Mouse (Mus musculus) midbrain, embryonic 16.5 days (tissue): ENCODE data around the gene Unk. TPM values are rescaled to one million over a fixed set of nuclear protein-coding genes. Genes with fewer than 3 reads are reported as not detected.

Source experiments
- ATAC-seq: fragments of 200-750 bp; cut with Nextera tagmentation; 2 replicates; pipeline ENCODE4 v1.8.0; 2017; ENCODE audit warnings: moderate TSS enrichment
- H3K27ac ChIP-seq: fragments of 300-500 bp; sonication (generic); 2 replicates; pipeline ENCODE4 v1.5.1; 2014; ENCODE audit warnings: mild to moderate bottlenecking, low read length, mixed read lengths
- H3K27me3 ChIP-seq: fragments of 300-500 bp; sonication (generic); 2 replicates; pipeline ENCODE4 v1.6.1; 2014; ENCODE audit warnings: low read depth, low read length, mixed read lengths; ENCODE audit not compliant: control insufficient read depth, insufficient read depth
- H3K36me3 ChIP-seq: fragments of 300-500 bp; sonication (generic); 2 replicates; pipeline ENCODE4 v1.6.1; 2014; ENCODE audit warnings: mild to moderate bottlenecking, low read length, moderate library complexity, mixed read lengths; ENCODE audit not compliant: control insufficient read depth, insufficient read depth
- H3K4me1 ChIP-seq: fragments of 300-500 bp; sonication (generic); 2 replicates; pipeline ENCODE4 v1.6.1; 2014; ENCODE audit warnings: mild to moderate bottlenecking, low read length, mixed read lengths; ENCODE audit not compliant: control insufficient read depth, insufficient read depth
- H3K4me2 ChIP-seq: fragments of 300-500 bp; sonication (generic); 2 replicates; pipeline ENCODE4 v1.6.1; 2014; ENCODE audit warnings: mild to moderate bottlenecking, low read length, mixed read lengths
- H3K4me3 ChIP-seq: fragments of 300-500 bp; sonication (generic); 2 replicates; pipeline ENCODE4 v1.5.1; 2014; ENCODE audit warnings: low read depth, mild to moderate bottlenecking, low read length, moderate library complexity, mixed read lengths
- H3K9ac ChIP-seq: fragments of 300-500 bp; sonication (generic); 2 replicates; pipeline ENCODE4 v1.6.1; 2014; ENCODE audit warnings: low read depth, low read length, mixed read lengths
- H3K9me3 ChIP-seq: fragments of 300-500 bp; sonication (generic); replicated peaks from 2 replicates; pipeline ENCODE4 v1.6.1; 2014; ENCODE audit warnings: mild to moderate bottlenecking, low read length, mixed read lengths; ENCODE audit not compliant: control insufficient read depth, poor library complexity, severe bottlenecking
- WGBS: fragments of 180-500 bp; shearing (Covaris S2); extraction: QIAGEN DNeasy Blood & Tissue Kit; methylation state at CpG from one replicate; pipeline ENCODE4 v1.1.7; 2014; 5-methylcytosine and 5-hydroxymethylcytosine counted together
- polyA plus RNA-seq: library from polyadenylated mRNA; unstranded; fragments of >200 nt; fragmentation: Nextera tagmentation; extraction: Ambion mirVana; gene quantifications from 2 replicates; pipeline ENCODE4 v1.2.1, GENCODE M21; 2015

Gene Unk
- polyA plus RNA-seq, 1 experiment from 2014 or later, result 36.6 TPM

DNA sequence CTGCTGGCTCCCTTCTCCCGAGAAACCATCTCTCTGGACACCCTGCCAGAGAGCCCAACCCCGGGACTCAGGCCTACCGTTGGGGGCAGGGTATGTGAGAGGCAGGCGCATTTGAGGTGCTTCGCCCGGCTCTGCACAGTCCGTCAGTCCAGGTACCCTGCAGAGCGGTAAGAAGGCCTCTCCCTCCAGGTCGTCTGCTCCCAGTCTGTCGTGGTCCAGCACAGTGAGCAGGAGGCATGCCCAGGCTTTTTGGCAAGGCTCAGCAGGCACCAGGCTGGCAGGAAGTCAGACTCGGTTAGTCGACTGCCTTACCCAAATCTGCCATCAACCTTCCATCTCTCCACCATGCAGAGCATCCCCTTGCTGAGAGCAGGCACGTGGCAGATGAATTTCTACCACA lies 33.4 kb downstream of the Unk start:
- 63% methylated on average over 13 of the region's 13 CpGs for WGBS
- no peak overlapping the region; the same call in 1 of the 2 replicates for H3K9ac ChIP-seq
- no peak overlapping the region for H3K4me3 ChIP-seq
- H3K9me3 ChIP-seq, result no peaks in the 10 kb centered on the region
- no peak overlapping the region for H3K4me2 ChIP-seq
- no peaks in the 10 kb centered on the region for H3K27me3 ChIP-seq
- no peaks in the 10 kb centered on the region for H3K4me1 ChIP-seq
- H3K36me3 ChIP-seq, result peaks cover 20% of the 10 kb centered on the region
- no peak overlapping the region for H3K27ac ChIP-seq
- no peak for ATAC-seq

DNA sequence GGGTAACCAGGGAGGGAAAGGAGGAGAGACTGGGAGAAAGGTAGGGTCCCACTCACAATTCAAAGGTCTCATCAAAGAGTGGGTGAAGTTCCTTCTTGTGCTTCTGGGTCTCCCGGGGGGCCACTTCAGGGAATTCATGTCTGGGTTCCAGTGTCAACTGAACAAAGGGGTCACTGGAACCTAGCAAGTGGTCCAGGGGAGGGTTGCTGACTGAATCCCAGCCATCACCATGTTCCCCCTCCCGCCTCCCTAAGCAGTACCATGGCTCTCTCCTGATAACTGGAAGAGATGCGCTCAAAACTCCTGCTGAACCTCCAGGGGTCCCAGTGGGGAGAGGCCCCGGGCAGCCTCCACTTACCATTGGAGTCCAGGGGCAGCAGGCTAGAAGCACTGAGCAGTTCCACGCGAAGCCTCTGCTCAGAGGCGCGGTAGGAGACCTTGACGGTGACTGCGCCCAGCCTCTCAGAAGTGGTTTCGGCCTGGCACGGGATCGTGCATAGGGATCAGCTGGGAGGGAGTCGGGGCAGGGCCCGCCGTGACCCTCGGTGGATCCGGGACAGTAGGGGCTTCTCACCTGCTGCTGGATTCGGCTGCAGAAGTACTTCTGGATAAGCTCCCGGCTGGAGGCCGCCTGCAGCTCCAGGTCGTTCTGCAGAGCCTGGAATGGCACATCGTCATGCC lies 34.2 kb downstream of the Unk start:
- Histone ChIP-seq H3K4me1 (no peaks in the 10 kb centered on the region), H3K9ac (no peak overlapping the region), H3K4me3 (no peak overlapping the region), H3K27me3 (no peaks in the 10 kb centered on the region), H3K4me2 (no peak overlapping the region), H3K9me3 (no peaks in the 10 kb centered on the region), H3K27ac (no peak overlapping the region), H3K36me3 (peaks cover 12% of the 10 kb centered on the region)
- 69% methylated on average over 23 of the region's 23 CpGs for WGBS
- ATAC-seq, result no peak

DNA sequence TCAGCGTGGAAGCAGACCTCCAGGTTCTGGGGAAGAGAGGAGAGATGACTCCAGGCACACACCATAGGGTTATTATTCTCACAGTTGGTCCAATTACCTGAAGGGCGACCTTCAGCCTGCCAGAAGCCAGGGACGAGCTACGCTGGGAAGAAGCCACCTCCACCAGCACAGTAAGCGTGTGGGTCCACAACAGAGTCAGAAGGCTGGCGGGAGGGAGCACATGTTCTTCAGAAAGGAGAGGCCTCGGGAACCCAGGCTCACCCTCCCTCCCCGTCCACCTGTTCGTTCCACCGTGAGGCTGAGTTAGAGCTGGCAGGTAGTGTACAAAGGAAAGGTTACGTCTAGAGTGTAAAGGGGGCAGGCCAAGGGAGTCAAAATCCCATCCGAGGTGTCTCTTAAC lies 35.2 kb downstream of the Unk start:
- Histone ChIP-seq H3K9ac (no peak overlapping the region), H3K9me3 (no peaks in the 10 kb centered on the region), H3K4me2 (no peak overlapping the region), H3K27ac (no peak overlapping the region), H3K27me3 (no peaks in the 10 kb centered on the region), H3K36me3 (peaks cover 3% of the 10 kb centered on the region), H3K4me3 (no peak overlapping the region), H3K4me1 (no peaks in the 10 kb centered on the region)
- 91% methylated on average over 12 of the region's 12 CpGs for WGBS
- no peak for ATAC-seq

DNA sequence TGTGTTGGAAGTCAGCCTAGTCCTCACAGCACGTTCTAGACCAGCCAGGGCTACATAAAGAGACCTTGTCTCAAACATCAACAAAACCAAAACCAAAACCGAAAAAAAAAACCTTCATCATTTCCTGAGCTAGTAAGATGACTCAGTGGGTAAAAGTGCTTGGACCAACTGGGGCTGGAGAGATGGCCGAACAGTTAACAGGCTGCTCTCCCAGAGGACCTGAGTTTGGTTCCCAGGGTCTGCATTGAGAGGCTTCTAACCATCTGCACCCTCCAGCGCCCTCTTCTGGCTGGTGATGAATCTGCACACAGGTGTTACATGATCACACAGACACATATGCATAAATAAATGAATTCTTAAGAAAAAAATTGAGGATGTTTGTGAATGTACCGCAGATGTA lies 41.4 kb downstream of the Unk start:
- no peaks in the 10 kb centered on the region for H3K9me3 ChIP-seq
- H3K36me3 ChIP-seq, result no peaks in the 10 kb centered on the region
- 64% methylated on average over 5 of the region's 5 CpGs for WGBS
- H3K4me3 ChIP-seq, result no peak overlapping the region
- no peak overlapping the region for H3K27ac ChIP-seq
- H3K4me2 ChIP-seq, result no peak overlapping the region
- no peak overlapping the region for H3K9ac ChIP-seq
- no peaks in the 10 kb centered on the region for H3K4me1 ChIP-seq
- no peaks in the 10 kb centered on the region for H3K27me3 ChIP-seq
- no peak for ATAC-seq

DNA sequence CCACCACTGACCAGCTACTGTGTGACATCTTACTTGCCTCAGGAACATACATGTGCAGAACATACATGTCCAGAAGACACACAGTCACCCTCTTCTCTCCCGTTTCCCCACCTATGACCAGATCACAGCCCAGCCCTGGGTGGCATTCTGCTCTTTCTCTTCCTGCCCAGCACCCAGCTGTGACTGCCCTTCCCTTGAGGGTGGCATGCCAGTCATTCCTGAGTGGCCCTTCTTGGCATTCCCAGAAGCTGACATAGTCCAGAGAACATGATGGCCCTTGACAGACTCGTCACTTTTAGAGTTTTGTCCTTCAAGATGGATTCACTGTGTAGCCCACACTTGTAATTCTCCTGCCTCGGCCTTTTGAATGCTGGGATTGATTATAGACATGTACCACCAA lies 42.5 kb downstream of the Unk start:
- no peak overlapping the region for H3K9ac ChIP-seq
- no peaks in the 10 kb centered on the region for H3K36me3 ChIP-seq
- H3K9me3 ChIP-seq, result no peaks in the 10 kb centered on the region
- 87% methylated on average over 3 of the region's 3 CpGs for WGBS
- no peak for ATAC-seq
- H3K4me1 ChIP-seq, result no peaks in the 10 kb centered on the region
- no peak overlapping the region for H3K27ac ChIP-seq
- H3K4me2 ChIP-seq, result no peak overlapping the region
- no peaks in the 10 kb centered on the region for H3K27me3 ChIP-seq
- H3K4me3 ChIP-seq, result no peak overlapping the region

DNA sequence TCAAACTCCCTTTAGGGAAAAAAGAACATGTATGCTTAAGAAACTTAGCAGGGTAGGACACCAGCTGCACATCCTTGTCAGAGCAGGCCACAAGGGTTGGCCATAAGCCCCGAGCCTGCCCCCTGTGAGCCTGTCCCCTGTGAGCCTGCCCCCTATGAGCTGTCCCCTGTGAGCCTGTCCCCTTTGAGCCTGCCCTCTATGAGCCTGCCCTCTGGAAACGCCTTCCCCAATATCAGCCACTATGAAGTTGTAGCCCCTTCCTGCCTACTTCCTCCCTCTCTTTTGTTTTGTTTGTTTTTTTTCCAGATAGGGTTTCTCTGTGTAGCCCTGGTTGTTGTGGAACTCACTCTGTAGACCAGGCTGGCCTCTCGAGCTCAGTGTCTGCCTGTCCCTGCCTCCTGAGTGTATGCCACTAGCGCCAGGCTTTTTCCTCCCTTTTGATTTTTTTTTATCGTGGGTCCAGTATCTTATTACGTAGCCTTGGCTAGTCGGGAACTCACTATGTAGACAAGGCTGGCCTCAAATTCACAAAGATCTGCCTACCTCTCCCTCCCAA lies 44.4 kb downstream of the Unk start:
- no peak for ATAC-seq
- H3K27ac ChIP-seq, result no peak overlapping the region
- no peak overlapping the region for H3K4me3 ChIP-seq
- peaks cover 5% of the 10 kb centered on the region; the same call in 1 of the 2 replicates for H3K36me3 ChIP-seq
- no peak overlapping the region for H3K4me2 ChIP-seq
- H3K9ac ChIP-seq, result no peak overlapping the region
- no peaks in the 10 kb centered on the region for H3K4me1 ChIP-seq
- 69% methylated on average over 7 of the region's 7 CpGs for WGBS
- H3K9me3 ChIP-seq, result no peaks in the 10 kb centered on the region
- H3K27me3 ChIP-seq, result no peaks in the 10 kb centered on the region

DNA sequence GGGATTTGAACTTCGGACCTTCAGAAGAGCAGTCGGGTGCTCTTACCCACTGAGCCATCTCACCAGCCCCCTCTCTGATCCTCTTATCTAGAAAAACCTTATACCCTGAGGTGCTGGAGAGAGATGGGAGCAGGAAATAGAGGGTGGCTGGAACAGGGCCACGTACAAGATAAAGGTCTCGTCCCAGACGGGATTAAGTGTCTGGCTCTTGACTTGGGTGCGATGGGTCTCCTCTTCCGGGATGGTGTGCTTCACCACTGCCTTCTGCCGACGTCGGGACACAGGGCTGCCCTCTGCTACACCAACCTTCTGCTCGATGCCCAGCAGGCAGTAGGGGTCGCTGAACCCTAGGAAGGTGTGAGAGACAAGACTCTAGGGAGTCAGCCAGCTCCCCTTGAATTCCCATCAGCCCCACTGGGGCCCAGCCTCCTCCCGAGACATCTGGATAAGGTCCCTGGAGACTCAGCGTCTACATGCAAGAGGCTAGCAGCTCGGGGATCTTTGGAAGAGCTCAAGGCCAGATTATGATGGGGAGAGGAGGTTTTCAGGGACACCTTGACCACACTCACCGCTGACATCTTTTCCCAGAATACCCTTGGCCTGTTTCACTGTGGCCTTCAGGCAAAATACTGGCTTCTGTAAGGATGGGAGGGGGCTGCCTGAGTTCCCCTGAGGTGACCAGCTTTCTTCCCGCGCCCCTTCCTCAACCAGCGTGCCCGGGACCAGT lies 45.6 kb downstream of the Unk start:
- no peaks in the 10 kb centered on the region for H3K27me3 ChIP-seq
- H3K27ac ChIP-seq, result no peak overlapping the region
- WGBS, result 63% methylated on average over 20 of the region's 20 CpGs
- H3K4me1 ChIP-seq, result no peaks in the 10 kb centered on the region
- H3K4me3 ChIP-seq, result no peak overlapping the region
- no peak overlapping the region for H3K4me2 ChIP-seq
- H3K36me3 ChIP-seq, result peaks cover 7% of the 10 kb centered on the region; the same call in 1 of the 2 replicates
- H3K9me3 ChIP-seq, result no peaks in the 10 kb centered on the region
- no peak overlapping the region for H3K9ac ChIP-seq
- ATAC-seq, result no peak

DNA sequence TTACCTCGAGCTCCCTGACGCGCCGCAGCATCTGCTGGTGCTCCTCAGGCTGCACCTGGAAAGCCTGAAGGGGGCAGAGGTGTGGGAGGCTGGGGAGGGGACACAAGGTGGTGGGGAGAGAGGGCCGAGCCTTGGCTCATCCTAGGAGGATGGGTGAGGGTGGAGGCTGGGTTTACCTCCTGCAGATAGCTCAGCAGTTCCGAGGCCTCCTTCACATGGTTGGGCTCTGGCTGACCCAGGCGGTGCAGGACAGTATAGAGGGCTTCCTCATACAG lies 46.1 kb downstream of the Unk start:
- no peak overlapping the region for H3K9ac ChIP-seq
- H3K9me3 ChIP-seq, result no peaks in the 10 kb centered on the region
- no peak overlapping the region for H3K4me2 ChIP-seq
- H3K27ac ChIP-seq, result no peak overlapping the region
- peaks cover 9% of the 10 kb centered on the region; the same call in 1 of the 2 replicates for H3K36me3 ChIP-seq
- no peaks in the 10 kb centered on the region for H3K27me3 ChIP-seq
- no peak overlapping the region for H3K4me3 ChIP-seq
- no peaks in the 10 kb centered on the region for H3K4me1 ChIP-seq
- no peak for ATAC-seq
- 62% methylated on average over 7 of the region's 7 CpGs for WGBS

DNA sequence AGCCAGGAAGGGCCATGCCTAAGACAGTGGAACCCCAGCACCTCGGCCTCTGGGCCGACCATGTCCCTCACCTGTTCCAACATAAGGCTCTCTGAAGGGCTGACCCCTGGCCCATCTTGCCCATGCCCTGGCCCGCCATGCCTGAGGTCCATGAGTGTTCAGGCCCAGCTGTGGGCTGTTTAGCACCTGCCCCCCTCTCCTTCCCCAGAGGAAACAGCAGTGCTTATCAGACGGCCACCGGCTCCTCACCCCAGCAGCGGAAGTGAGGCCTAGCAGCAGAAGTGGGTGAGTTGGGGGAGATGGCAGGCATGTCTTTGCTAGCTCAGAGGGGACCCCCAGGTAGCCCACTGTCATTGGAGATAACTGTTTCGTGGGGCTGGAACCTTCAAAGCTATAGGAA lies 46.7 kb downstream of the Unk start:
- H3K9me3 ChIP-seq, result no peaks in the 10 kb centered on the region
- WGBS, result 91% methylated on average over 7 of the region's 7 CpGs
- no peaks in the 10 kb centered on the region for H3K27me3 ChIP-seq
- H3K9ac ChIP-seq, result no peak overlapping the region
- no peak overlapping the region for H3K27ac ChIP-seq
- no peaks in the 10 kb centered on the region for H3K4me1 ChIP-seq
- ATAC-seq, result no peak
- peaks cover 9% of the 10 kb centered on the region; the same call in 1 of the 2 replicates for H3K36me3 ChIP-seq
- no peak overlapping the region for H3K4me3 ChIP-seq
- H3K4me2 ChIP-seq, result no peak overlapping the region
